Comparison of ENCODE assay signal across 9 mouse cellular contexts in the genomic region with DNA sequence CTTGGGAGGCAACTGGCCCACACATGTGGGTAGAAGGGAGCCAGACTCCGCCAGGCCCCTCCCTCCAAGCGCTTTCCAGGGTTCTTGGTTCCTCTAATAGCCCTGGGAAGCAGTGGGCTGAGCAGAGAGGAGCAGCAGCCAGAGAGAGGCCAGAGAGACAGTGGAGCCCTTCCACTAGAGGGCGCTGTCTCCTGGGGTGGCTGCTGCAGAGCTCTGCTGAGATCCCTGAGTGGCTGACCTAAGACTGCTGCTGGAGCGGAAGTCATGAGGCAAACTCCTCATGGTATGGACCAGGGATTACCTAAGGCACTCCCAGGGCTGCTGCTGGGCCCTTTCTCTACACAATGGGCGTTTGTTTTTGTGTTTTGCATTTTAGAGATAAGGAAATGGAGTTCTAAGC. TPM values are rescaled to one million over a fixed set of nuclear protein-coding genes. Genes with fewer than 3 reads are reported as not detected.
A peak's percentile ranks its signal among the peaks of the same experiment; 100 is the strongest.
DNase-seq lines count a peak whose midpoint lies in the region; ATAC-seq and TF ChIP-seq lines count a peak whose summit lies in the region.
"Had no signal": no experiment of that assay in that cellular context is flagged by ENCODE, and none has a peak within 500 bp of the region (broad histone marks: within the 10 kb centered on the region; RNA-seq: fewer than 3 reads in every experiment).

No protein-coding gene starts in this region.

- H3K27me3 ChIP-seq in kidney, embryonic 15.5 days = no peaks in the 10 kb centered on the region

- no peak overlapping the region for H3K27ac ChIP-seq in kidney, embryonic 15.5 days
- H3K27ac ChIP-seq in ES-E14 (ENCODE audit: insufficient read depth, low read depth, low read length, poor library complexity, severe bottlenecking) = no peak overlapping the region

- H3K9ac ChIP-seq in kidney, embryonic 15.5 days = no peak overlapping the region
- no peak overlapping the region for H3K9ac ChIP-seq in ES-E14 (ENCODE audit: insufficient read depth, low read depth, low read length, poor library complexity, severe bottlenecking)

- ATAC-seq in kidney, embryonic 15.5 days (replicated peaks; ENCODE audit: low FRiP score) = no peak

- in situ Hi-C loops in ES-E14 (cut with MboI; ENCODE audit: low sequenced_read_pairs in 2 of 2, unreplicated experiment in 2 of 2) = no loop called here

- no peaks in the 10 kb centered on the region for H3K36me3 ChIP-seq in kidney, embryonic 15.5 days
- H3K36me3 ChIP-seq in ES-E14 (ENCODE audit: control insufficient read depth, insufficient read depth, low read length, poor library complexity, severe bottlenecking) = no peaks in the 10 kb centered on the region

- H3K4me3 ChIP-seq in kidney, embryonic 15.5 days (replicated peaks) = no peak overlapping the region
- H3K4me3 ChIP-seq in ES-E14 (ENCODE audit: insufficient read depth in 1 of 2, low read depth in 1 of 2, low read length in 2 of 2, poor library complexity in 1 of 2, severe bottlenecking in 1 of 2) = no peak overlapping the region

- peak; percentile 45 for DNase-seq in kidney, postnatal 10 days
- peak; percentile 33 to 35 for DNase-seq in B cell, adult 2 months
- DNase-seq in ES-E14 (ENCODE audit: low read depth, low spot score) = peak; percentile 46
- DNase-seq in induced T-regulatory cell, adult 2 months (ENCODE audit: low read depth) = peak; percentile 16
- DNase-seq in cerebellum, postnatal 4 days (ENCODE audit: low spot score in 2 of 2) = no peak
- no peak for DNase-seq in heart, adult 18-20 months
- DNase-seq in layer of hippocampus, adult 11-12 months (ENCODE audit: low spot score) = no peak
- DNase-seq: lung, postnatal 10 days had no signal

- peaks cover 56% of the 10 kb centered on the region for H3K4me1 ChIP-seq in kidney, embryonic 15.5 days
- no peaks in the 10 kb centered on the region for H3K4me1 ChIP-seq in ES-E14 (ENCODE audit: control insufficient read depth in 2 of 2, insufficient read depth in 2 of 2, low read length in 2 of 2, poor library complexity in 1 of 2)

- WGBS in kidney, embryonic 15.5 days = 73% methylated on average over 5 of the region's 5 CpGs

- H3K9me3 ChIP-seq in kidney, embryonic 15.5 days (replicated peaks) = no peaks in the 10 kb centered on the region
- no peaks in the 10 kb centered on the region for H3K9me3 ChIP-seq in ES-E14 (ENCODE audit: control insufficient read depth, insufficient read depth, low read depth, low read length)

- H3K4me2 ChIP-seq in kidney, embryonic 15.5 days = no peak overlapping the region

TF ChIP-seq in ES-E14, 5 proteins besides CTCF, POLR2A, EP300 and RAD21:
- TF ChIP-seq MAFK (IDR thresholded peaks at IDR 0.05; ENCODE audit: insufficient read depth, low read depth, low read length) (no peak), ZC3H11A (IDR thresholded peaks at IDR 0.05; ENCODE audit: borderline replicate concordance, low read depth, low read length) (no peak), HCFC1 (IDR thresholded peaks at IDR 0.05; ENCODE audit: borderline replicate concordance, insufficient read depth, low read length) (no peak), ZNF384 (IDR thresholded peaks at IDR 0.05; ENCODE audit: low read depth, low read length) (no peak), CHD2 (IDR thresholded peaks at IDR 0.05; ENCODE audit: low read depth, low read length) (no peak)

RNA-seq across cellular contexts. Expression of a gene that starts 20.4 kb away (rescaled TPM):
- polyA plus RNA-seq in kidney, embryonic 15.5 days (2015; fragmentation: Nextera tagmentation; extraction: Ambion mirVana) = 7.1 and 8.7 TPM in 2 replicates
- total RNA-seq in ES-E14 (2012; rRNA removed) = 15.5 and 37.5 TPM in 2 replicates
- under 1 TPM; 0.89 to 0.90 TPM for total RNA-seq in heart, adult 18-20 months (2021)

Comparison
In these comparisons a context has a peak if more than half of its experiments do, and no peak if none do; other contexts are left out.
1. DNase-seq: peak in kidney, postnatal 10 days (single experiment), B cell, adult 2 months (2 of 2), ES-E14 (single experiment) and induced T-regulatory cell, adult 2 months (single experiment); none in cerebellum, postnatal 4 days (0 of 2), heart, adult 18-20 months (0 of 2) and layer of hippocampus, adult 11-12 months (single experiment).